Mouse (Mus musculus) lung, embryonic 15.5 days (tissue): ENCODE data around the gene Dyrk3. TPM values are rescaled to one million over a fixed set of nuclear protein-coding genes. Genes with fewer than 3 reads are reported as not detected.
A peak's percentile ranks its signal among the peaks of the same experiment; 100 is the strongest.
"Not testable (repeated sequence)": the region's sequence is repeated elsewhere in the genome, so short reads cannot be mapped to it uniquely, and the experiment has no call there.

Experiments used
- ATAC-seq: fragments of 200-750 bp; cut with Nextera tagmentation; 2 replicates; pipeline ENCODE4 v1.8.0; 2017; ENCODE audit warnings: moderate number of reproducible peaks, borderline replicate concordance; ENCODE audit not compliant: low FRiP score, low TSS enrichment; ENCODE audit errors: extremely low read depth
- H3K27ac ChIP-seq: fragments of 300-500 bp; sonication (generic); 2 replicates; pipeline ENCODE4 v1.5.1; 2015; ENCODE audit warnings: moderate library complexity, mild to moderate bottlenecking, inconsistent platforms
- H3K27me3 ChIP-seq: fragments of 300-500 bp; sonication (generic); 2 replicates; pipeline ENCODE4 v1.6.1; 2015; ENCODE audit warnings: inconsistent platforms
- H3K36me3 ChIP-seq: fragments of 300-500 bp; sonication (generic); 2 replicates; pipeline ENCODE4 v1.6.1; 2015; ENCODE audit warnings: inconsistent platforms
- H3K4me1 ChIP-seq: fragments of 300-500 bp; sonication (generic); 2 replicates; pipeline ENCODE4 v1.6.1; 2015; ENCODE audit warnings: inconsistent platforms
- H3K4me2 ChIP-seq: fragments of 300-500 bp; sonication (generic); 2 replicates; pipeline ENCODE4 v1.6.1; 2015; ENCODE audit warnings: inconsistent platforms, mild to moderate bottlenecking, moderate library complexity
- H3K4me3 ChIP-seq: fragments of 300-500 bp; sonication (generic); 2 replicates; pipeline ENCODE4 v1.5.1; 2015; ENCODE audit warnings: mild to moderate bottlenecking, inconsistent platforms
- H3K9ac ChIP-seq: fragments of 300-500 bp; sonication (generic); 2 replicates; pipeline ENCODE4 v1.6.1; 2015; ENCODE audit warnings: inconsistent platforms
- H3K9me3 ChIP-seq: fragments of 300-500 bp; sonication (generic); 2 replicates; pipeline ENCODE4 v1.6.1; 2016; ENCODE audit warnings: inconsistent platforms
- WGBS: fragments of 180-500 bp; shearing (Covaris S2); methylation state at CpG from one replicate; pipeline ENCODE4 v1.1.7; 2015; 5-methylcytosine and 5-hydroxymethylcytosine counted together
- polyA plus RNA-seq: library from polyadenylated mRNA; unstranded; fragments of >200 nt; fragmentation: Nextera tagmentation; extraction: Ambion mirVana; gene quantifications from 2 replicates; pipeline ENCODE4 v1.2.1, GENCODE M21; 2015

Gene Dyrk3
- polyA plus RNA-seq, 1 experiment from 2014 or later = 3.7 TPM

GRCm38 (mm10) chr1:131177249-131177648 lies 39.1 kb upstream of the Dyrk3 start:
- Histone ChIP-seq H3K4me1 (no peaks in the 10 kb centered on the region), H3K36me3 (peaks cover 48% of the 10 kb centered on the region), H3K9me3 (no peaks in the 10 kb centered on the region), H3K9ac (no peak overlapping the region), H3K27ac (no peak overlapping the region), H3K4me2 (no peak overlapping the region), H3K27me3 (no peaks in the 10 kb centered on the region), H3K4me3 (no peak overlapping the region)
- no peak for ATAC-seq
- 62% methylated on average over 4 of the region's 4 CpGs for WGBS

DNA sequence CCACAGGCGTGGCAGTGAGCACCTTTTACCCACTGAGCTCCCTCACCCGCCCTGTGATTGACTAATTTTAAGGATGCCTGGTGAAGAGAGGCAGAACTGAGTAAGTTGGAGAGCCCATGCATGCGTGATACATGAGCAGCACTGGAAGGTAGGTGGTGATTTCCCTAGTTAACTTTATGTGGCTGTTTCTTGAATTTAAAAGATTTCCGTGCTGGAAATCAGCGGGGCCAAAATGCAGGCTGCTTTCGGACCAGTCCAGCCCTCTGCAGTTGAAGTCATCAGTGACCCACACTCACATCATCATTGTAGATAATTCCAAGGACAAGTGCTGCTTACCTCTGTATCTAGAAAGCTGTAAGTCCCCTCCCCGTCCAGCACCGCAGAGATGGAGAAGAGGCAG lies 37.7 kb upstream of the Dyrk3 start:
- whole genome bisulfite sequencing = 91% methylated on average over 8 of the region's 8 CpGs

GRCm38 (mm10) chr1:131175189-131175588 lies 37.0 kb upstream of the Dyrk3 start:
- Histone ChIP-seq H3K4me1 (no peaks in the 10 kb centered on the region), H3K27ac (no peak overlapping the region), H3K9me3 (no peaks in the 10 kb centered on the region), H3K4me3 (no peak overlapping the region), H3K4me2 (no peak overlapping the region), H3K36me3 (peaks cover 66% of the 10 kb centered on the region), H3K27me3 (no peaks in the 10 kb centered on the region), H3K9ac (no peak overlapping the region)
- no peak for ATAC-seq
- WGBS = 95% methylated on average over 1 of the region's 1 CpGs

More for the DNA sequence above, 37.7 kb upstream of the Dyrk3 start:
- Histone ChIP-seq H3K4me2 (no peak overlapping the region), H3K9ac (no peak overlapping the region), H3K9me3 (no peaks in the 10 kb centered on the region), H3K36me3 (peaks cover 61% of the 10 kb centered on the region), H3K27me3 (no peaks in the 10 kb centered on the region), H3K4me3 (no peak overlapping the region), H3K27ac (no peak overlapping the region), H3K4me1 (no peaks in the 10 kb centered on the region)
- no peak for ATAC-seq

DNA sequence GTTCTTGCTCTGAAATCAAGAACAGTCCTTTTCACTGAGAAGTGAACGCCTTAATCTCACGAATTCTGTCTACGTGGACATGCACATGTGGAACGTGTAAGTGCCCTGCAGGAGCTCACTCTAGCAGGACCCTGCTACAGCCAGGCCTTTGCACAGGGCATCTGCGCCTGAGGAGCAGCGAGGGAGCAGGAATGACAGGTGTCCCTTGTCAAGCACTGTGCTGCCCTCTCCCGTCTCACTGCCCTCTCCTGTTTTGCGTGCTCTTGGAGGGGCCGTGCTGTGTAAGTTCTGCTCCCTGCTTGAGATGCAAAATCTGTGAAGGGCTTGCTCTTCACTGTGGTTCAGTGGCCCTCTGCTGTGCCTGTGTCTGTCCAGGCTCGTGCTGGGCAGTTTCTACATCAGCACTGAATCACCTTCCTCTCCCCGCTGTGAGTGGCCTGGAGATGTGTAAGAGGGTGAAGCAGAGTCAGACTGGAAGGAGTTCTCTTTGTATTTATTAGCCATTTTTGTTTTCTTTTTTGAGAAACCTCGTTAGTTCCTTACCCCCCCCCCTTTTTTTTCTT lies 36.2 kb upstream of the Dyrk3 start:
- H3K27ac ChIP-seq = no peak overlapping the region
- H3K4me1 ChIP-seq = no peaks in the 10 kb centered on the region
- H3K4me2 ChIP-seq = no peak overlapping the region
- peaks cover 74% of the 10 kb centered on the region for H3K36me3 ChIP-seq
- no peaks in the 10 kb centered on the region for H3K27me3 ChIP-seq
- no peak overlapping the region for H3K4me3 ChIP-seq
- ATAC-seq = no peak
- H3K9ac ChIP-seq = no peak overlapping the region
- H3K9me3 ChIP-seq = no peaks in the 10 kb centered on the region
- 71% methylated on average over 12 of the region's 12 CpGs for WGBS

- Histone ChIP-seq H3K4me1 (no peaks in the 10 kb centered on the region), H3K27me3 (no peaks in the 10 kb centered on the region), H3K9ac (no peak overlapping the region), H3K4me3 (no peak overlapping the region), H3K27ac (no peak overlapping the region), H3K4me2 (no peak overlapping the region), H3K36me3 (peaks cover 76% of the 10 kb centered on the region), H3K9me3 (no peaks in the 10 kb centered on the region)
- WGBS = 76% methylated on average over 6 of the region's 6 CpGs
- ATAC-seq = no peak
These were observed 35.7 kb upstream of the Dyrk3 start for GRCm38 (mm10) chr1:131173809-131174208.

- H3K27me3 ChIP-seq = no peaks in the 10 kb centered on the region
- WGBS = 83% methylated on average over 7 of the region's 7 CpGs
- no peaks in the 10 kb centered on the region for H3K4me1 ChIP-seq
- no peaks in the 10 kb centered on the region for H3K9me3 ChIP-seq
- no peak overlapping the region for H3K27ac ChIP-seq
- peaks cover 84% of the 10 kb centered on the region for H3K36me3 ChIP-seq
- no peak overlapping the region for H3K9ac ChIP-seq
- no peak for ATAC-seq
- H3K4me2 ChIP-seq = no peak overlapping the region
- no peak overlapping the region for H3K4me3 ChIP-seq
These were observed 34.9 kb upstream of the Dyrk3 start for GRCm38 (mm10) chr1:131173001-131173400.

DNA sequence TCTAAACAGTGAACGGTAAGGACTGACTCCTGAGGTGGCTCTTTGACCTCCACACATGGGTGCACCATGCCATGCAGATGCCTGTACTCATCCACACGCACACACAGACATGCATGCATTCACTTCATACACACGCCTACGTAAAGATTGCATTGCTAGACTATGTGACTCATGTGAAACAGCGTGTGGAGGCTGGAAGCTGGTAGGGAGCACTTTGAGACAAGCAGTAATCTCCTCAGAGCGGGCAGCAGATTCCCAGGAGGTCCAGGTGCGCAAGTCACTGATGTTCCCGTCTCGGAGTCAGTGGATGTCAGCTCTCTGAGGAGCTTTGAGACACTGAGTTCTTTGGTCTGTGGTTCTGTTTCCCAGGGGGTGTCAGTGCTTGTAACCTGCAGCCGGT lies 29.5 kb upstream of the Dyrk3 start:
- Histone ChIP-seq H3K36me3 (peaks cover 85% of the 10 kb centered on the region), H3K4me2 (no peak overlapping the region), H3K9me3 (no peaks in the 10 kb centered on the region), H3K4me1 (no peaks in the 10 kb centered on the region), H3K27ac (no peak overlapping the region), H3K4me3 (no peak overlapping the region), H3K27me3 (no peaks in the 10 kb centered on the region), H3K9ac (no peak overlapping the region)
- no peak for ATAC-seq
- 88% methylated on average over 10 of the region's 10 CpGs for WGBS

- 83% methylated on average over 6 of the region's 6 CpGs for WGBS
These were observed 26.3 kb upstream of the Dyrk3 start for GRCm38 (mm10) chr1:131164427-131164826.

GRCm38 (mm10) chr1:131161091-131161490 lies 23.0 kb upstream of the Dyrk3 start:
- ATAC-seq = no peak
- H3K36me3 ChIP-seq = peaks cover 62% of the 10 kb centered on the region
- H3K4me3 ChIP-seq = no peak overlapping the region
- H3K27me3 ChIP-seq = no peaks in the 10 kb centered on the region
- no peak overlapping the region for H3K27ac ChIP-seq
- H3K4me2 ChIP-seq = no peak overlapping the region
- no peaks in the 10 kb centered on the region for H3K9me3 ChIP-seq
- no peak overlapping the region for H3K9ac ChIP-seq
- 82% methylated on average over 11 of the region's 11 CpGs for WGBS
- H3K4me1 ChIP-seq = no peaks in the 10 kb centered on the region

More at GRCm38 (mm10) chr1:131164427-131164826, 26.3 kb upstream of the Dyrk3 start:
- H3K9ac ChIP-seq = no peak overlapping the region
- ATAC-seq = no peak
- no peaks in the 10 kb centered on the region for H3K9me3 ChIP-seq
- no peak overlapping the region for H3K4me3 ChIP-seq
- no peak overlapping the region for H3K27ac ChIP-seq
- no peak overlapping the region for H3K4me2 ChIP-seq
- no peaks in the 10 kb centered on the region for H3K4me1 ChIP-seq
- no peaks in the 10 kb centered on the region for H3K27me3 ChIP-seq
- peaks cover 76% of the 10 kb centered on the region for H3K36me3 ChIP-seq

GRCm38 (mm10) chr1:131159573-131160327 lies 21.6 kb upstream of the Dyrk3 start:
- WGBS = 76% methylated on average over 3 of the region's 3 CpGs
- H3K27me3 ChIP-seq, H3K4me1 ChIP-seq, H3K4me3 ChIP-seq, H3K9me3 ChIP-seq, H3K27ac ChIP-seq, H3K9ac ChIP-seq, H3K4me2 ChIP-seq: not testable (repeated sequence)
- H3K36me3 ChIP-seq = peaks cover 50% of the 10 kb centered on the region
- peak; percentile 64 for ATAC-seq

DNA sequence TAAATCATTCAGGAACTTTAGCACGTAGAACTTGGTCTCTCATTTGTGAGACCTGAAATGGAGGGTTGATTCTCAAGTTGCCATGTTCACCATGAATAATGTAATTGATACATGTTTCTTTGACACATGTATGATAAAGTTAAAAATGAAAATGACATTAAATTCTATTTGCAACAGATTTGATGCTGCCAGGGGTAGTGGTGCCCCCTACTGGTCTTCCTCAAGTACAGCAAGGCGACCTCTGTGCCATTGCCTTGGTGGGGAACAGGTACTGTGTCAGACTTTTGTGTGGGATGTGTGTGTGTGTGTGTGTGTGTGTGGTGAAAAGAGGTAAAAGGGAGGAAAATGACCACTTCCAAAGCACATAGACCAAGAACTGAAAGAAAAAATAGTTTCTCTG lies 17.3 kb upstream of the Dyrk3 start:
- ATAC-seq = no peak

DNA sequence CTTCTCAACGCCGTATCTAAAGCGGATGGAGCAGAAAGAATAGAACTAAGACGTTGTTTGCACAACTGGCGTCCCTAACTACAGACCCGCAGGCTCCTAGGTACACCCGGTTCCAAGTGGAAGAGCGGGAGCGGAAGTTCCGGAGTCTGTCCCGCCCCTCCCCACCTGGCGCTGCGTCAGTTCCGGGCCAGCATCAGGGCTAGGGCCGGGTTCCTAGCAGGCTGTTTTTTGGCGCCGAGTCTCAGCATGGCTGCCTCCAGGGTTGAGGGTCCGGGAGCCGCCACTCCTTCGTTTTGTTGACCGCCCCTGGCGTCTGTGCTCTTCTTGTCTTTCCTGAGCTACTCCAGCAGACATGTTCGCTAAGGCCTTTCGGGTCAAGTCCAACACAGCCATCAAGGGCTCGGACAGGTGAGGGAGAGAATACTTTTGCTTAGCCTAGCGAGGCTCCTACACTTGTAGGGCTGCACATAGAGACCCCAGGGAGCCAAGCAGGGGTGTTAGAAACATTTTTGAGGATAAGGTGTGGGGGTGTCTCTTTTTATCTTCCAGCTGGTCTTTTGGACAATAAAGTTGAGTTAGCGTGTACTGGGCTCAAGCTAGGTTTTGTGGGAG lies 15.0 kb upstream of the Dyrk3 start, which contains the start of gene Eif2d:
Gene Eif2d, plus strand, starts transcription at position 164 of the 612 bp plus-strand sequence.
- H3K27ac ChIP-seq = peak within 1 kb of the TSS; percentile 25; the same call in 1 of the 2 replicates
- peak; percentile 99 for ATAC-seq
- H3K9me3 ChIP-seq = no peaks in the 10 kb centered on the region
- H3K36me3 ChIP-seq = no peaks in the 10 kb centered on the region
- peak within 1 kb of the TSS; percentile 74 for H3K4me3 ChIP-seq
- peaks cover 8% of the 10 kb centered on the region for H3K4me1 ChIP-seq
- WGBS = under 1% methylated on average over 27 of the region's 27 CpGs
- H3K27me3 ChIP-seq = no peaks in the 10 kb centered on the region
- H3K4me2 ChIP-seq = peak within 1 kb of the TSS; percentile 83
- peak within 1 kb of the TSS; percentile 67 for H3K9ac ChIP-seq

More for the DNA sequence above, 17.3 kb upstream of the Dyrk3 start:
- Histone ChIP-seq H3K4me1 (peaks cover 8% of the 10 kb centered on the region), H3K9ac (no peak overlapping the region), H3K27me3 (no peaks in the 10 kb centered on the region), H3K36me3 (peaks cover 13% of the 10 kb centered on the region), H3K27ac (no peak overlapping the region), H3K4me3 (no peak overlapping the region), H3K9me3 (no peaks in the 10 kb centered on the region), H3K4me2 (no peak overlapping the region)
- WGBS = 49% methylated on average over 2 of the region's 2 CpGs
